Comparison of ENCODE assay signal across 20 mouse cellular contexts in the genomic region with DNA sequence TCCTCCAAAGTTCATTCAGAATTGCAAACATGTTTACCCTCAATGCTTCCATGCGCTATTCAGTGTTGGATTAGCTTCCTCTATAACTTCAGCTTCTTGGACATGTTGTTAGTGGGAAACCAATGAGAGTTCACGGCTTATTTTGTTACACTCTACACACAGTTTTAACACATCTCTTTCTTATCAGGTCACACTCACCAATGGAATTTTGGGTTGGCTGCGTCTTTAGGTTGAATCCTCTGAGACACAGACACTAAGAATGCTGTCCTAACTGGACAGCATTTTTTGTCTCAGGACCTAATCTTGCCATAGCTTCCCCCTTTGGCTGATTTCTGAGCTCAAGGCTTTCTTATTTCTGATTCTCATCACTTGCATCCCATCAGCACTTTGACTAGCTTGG. TPM values are rescaled to one million over a fixed set of nuclear protein-coding genes. Genes with fewer than 3 reads are reported as not detected.
A peak's percentile ranks its signal among the peaks of the same experiment; 100 is the strongest.
DNase-seq lines count a peak whose midpoint lies in the region; ATAC-seq and TF ChIP-seq lines count a peak whose summit lies in the region.
"Had no signal": no experiment of that assay in that cellular context is flagged by ENCODE, and none has a peak within 500 bp of the region (broad histone marks: within the 10 kb centered on the region; RNA-seq: fewer than 3 reads in every experiment).

No protein-coding gene starts in this region.

- ATAC-seq in lung, embryonic 15.5 days (ENCODE audit: borderline replicate concordance, extremely low read depth, low FRiP score, low TSS enrichment), result peak; percentile 59; the same call in 1 of the 2 replicates
- peak; percentile 49 for ATAC-seq in lung, postnatal 0 days
- ATAC-seq in intestine, embryonic 15.5 days, result no peak
- ATAC-seq: forebrain, embryonic 13.5 days; forebrain, embryonic 15.5 days; forebrain, postnatal 0 days had no signal

- TF ChIP-seq CTCF in lung, postnatal 0 days (IDR thresholded peaks at IDR 0.05), result no peak

- no peaks in the 10 kb centered on the region for H3K36me3 ChIP-seq in lung, embryonic 15.5 days
- H3K36me3 ChIP-seq in lung, postnatal 0 days (ENCODE audit: insufficient read depth, low read length), result no peaks in the 10 kb centered on the region
- H3K36me3 ChIP-seq in intestine, embryonic 15.5 days, result no peaks in the 10 kb centered on the region
- H3K36me3 ChIP-seq: embryonic facial prominence, embryonic 12.5 days; forebrain, embryonic 15.5 days had no signal

- no peak overlapping the region for H3K4me3 ChIP-seq in lung, embryonic 15.5 days
- no peak overlapping the region for H3K4me3 ChIP-seq in lung, postnatal 0 days (ENCODE audit: low read depth, low read length)
- no peak overlapping the region for H3K4me3 ChIP-seq in intestine, embryonic 15.5 days (replicated peaks)
- H3K4me3 ChIP-seq: embryonic facial prominence, embryonic 12.5 days; forebrain, embryonic 13.5 days; forebrain, embryonic 15.5 days had no signal

- no peak for TF ChIP-seq EP300 in lung, postnatal 0 days (IDR thresholded peaks at IDR 0.05)

- H3K27me3 ChIP-seq in lung, embryonic 15.5 days, result no peaks in the 10 kb centered on the region
- H3K27me3 ChIP-seq in lung, postnatal 0 days (replicated peaks; ENCODE audit: insufficient read depth, low read length), result no peaks in the 10 kb centered on the region
- no peaks in the 10 kb centered on the region for H3K27me3 ChIP-seq in intestine, embryonic 15.5 days (replicated peaks)
- H3K27me3 ChIP-seq: embryonic facial prominence, embryonic 12.5 days; forebrain, embryonic 13.5 days; forebrain, embryonic 15.5 days had no signal

- H3K4me1 ChIP-seq in lung, embryonic 15.5 days, result no peaks in the 10 kb centered on the region
- H3K4me1 ChIP-seq in lung, postnatal 0 days (ENCODE audit: insufficient read depth, low read depth, low read length), result no peaks in the 10 kb centered on the region
- H3K4me1 ChIP-seq in intestine, embryonic 15.5 days (replicated peaks), result no peaks in the 10 kb centered on the region
- H3K4me1 ChIP-seq: forebrain, embryonic 13.5 days; forebrain, embryonic 15.5 days had no signal

- no peak overlapping the region for H3K27ac ChIP-seq in lung, embryonic 15.5 days
- no peak overlapping the region for H3K27ac ChIP-seq in lung, postnatal 0 days (ENCODE audit: low read length)
- no peak overlapping the region for H3K27ac ChIP-seq in intestine, embryonic 15.5 days
- H3K27ac ChIP-seq: embryonic facial prominence, embryonic 12.5 days; forebrain, embryonic 13.5 days; forebrain, embryonic 15.5 days had no signal

- DNase-seq in lung, postnatal 10 days, result no peak
- DNase-seq in lung, postnatal 0 days (ENCODE audit: low spot score), result peak; percentile 42
- no peak for DNase-seq in lung, postnatal 36 days
- DNase-seq: adrenal gland, adult 2 months; adrenal gland, postnatal 10 days; adrenal gland, postnatal 25 days; cerebellum, adult 11 months; cerebellum, adult 18-20 months; cerebellum, adult 8-10 months; cerebellum, adult 9-11 months; cerebellum, postnatal 14 days; cerebellum, postnatal 36 days; embryo, embryonic 11 days; forebrain, postnatal 0 days had no signal

- H3K9ac ChIP-seq in lung, embryonic 15.5 days, result no peak overlapping the region
- no peak overlapping the region for H3K9ac ChIP-seq in lung, postnatal 0 days (replicated peaks; ENCODE audit: low read depth)
- H3K9ac ChIP-seq in intestine, embryonic 15.5 days, result no peak overlapping the region
- H3K9ac ChIP-seq: embryonic facial prominence, embryonic 12.5 days; forebrain, embryonic 13.5 days; forebrain, embryonic 15.5 days; forebrain, postnatal 0 days had no signal

- 65% methylated on average over 3 of the region's 3 CpGs for WGBS in lung, embryonic 15.5 days
- WGBS in lung, postnatal 0 days, result 61% methylated on average over 3 of the region's 3 CpGs
- WGBS in intestine, embryonic 15.5 days, result 91% methylated on average over 3 of the region's 3 CpGs

- H3K4me2 ChIP-seq in lung, embryonic 15.5 days, result no peak overlapping the region
- no peak overlapping the region for H3K4me2 ChIP-seq in lung, postnatal 0 days (replicated peaks; ENCODE audit: low read depth, low read length)
- no peak overlapping the region for H3K4me2 ChIP-seq in intestine, embryonic 15.5 days (replicated peaks)
- H3K4me2 ChIP-seq: embryonic facial prominence, embryonic 12.5 days; forebrain, embryonic 13.5 days; forebrain, embryonic 15.5 days had no signal

- H3K9me3 ChIP-seq in lung, embryonic 15.5 days, result no peaks in the 10 kb centered on the region
- H3K9me3 ChIP-seq in lung, postnatal 0 days (ENCODE audit: low read length), result no peaks in the 10 kb centered on the region
- H3K9me3 ChIP-seq in intestine, embryonic 15.5 days, result no peaks in the 10 kb centered on the region
- H3K9me3 ChIP-seq: embryonic facial prominence, embryonic 12.5 days; forebrain, embryonic 13.5 days; forebrain, embryonic 15.5 days had no signal

RNA-seq across cellular contexts. Expression of a gene that starts 25.3 kb away (rescaled TPM):
- 0.45 and 0.58 TPM in 2 replicates for polyA plus RNA-seq in lung, embryonic 15.5 days (2015; fragmentation: Nextera tagmentation; extraction: Ambion mirVana)
- 0.35 and 0.62 TPM in 2 replicates for polyA plus RNA-seq in lung, postnatal 0 days (2015; fragmentation: Nextera tagmentation; extraction: Ambion mirVana)
- polyA plus RNA-seq in intestine, embryonic 15.5 days (2015; fragmentation: Nextera tagmentation; extraction: Ambion mirVana), result not detected in 2 replicates
- polyA plus RNA-seq: adrenal gland, adult 2 months; C2C12 had no signal
